Mouse (Mus musculus): Measurements from ENCODE around the gene Sufu. TPM values are rescaled to one million over a fixed set of nuclear protein-coding genes. Genes with fewer than 3 reads are reported as not detected.

The Sufu gene
- polyA plus RNA-seq (2012; rRNA removed), result 15.0 and 16.2 TPM in 2 replicates

DNA sequence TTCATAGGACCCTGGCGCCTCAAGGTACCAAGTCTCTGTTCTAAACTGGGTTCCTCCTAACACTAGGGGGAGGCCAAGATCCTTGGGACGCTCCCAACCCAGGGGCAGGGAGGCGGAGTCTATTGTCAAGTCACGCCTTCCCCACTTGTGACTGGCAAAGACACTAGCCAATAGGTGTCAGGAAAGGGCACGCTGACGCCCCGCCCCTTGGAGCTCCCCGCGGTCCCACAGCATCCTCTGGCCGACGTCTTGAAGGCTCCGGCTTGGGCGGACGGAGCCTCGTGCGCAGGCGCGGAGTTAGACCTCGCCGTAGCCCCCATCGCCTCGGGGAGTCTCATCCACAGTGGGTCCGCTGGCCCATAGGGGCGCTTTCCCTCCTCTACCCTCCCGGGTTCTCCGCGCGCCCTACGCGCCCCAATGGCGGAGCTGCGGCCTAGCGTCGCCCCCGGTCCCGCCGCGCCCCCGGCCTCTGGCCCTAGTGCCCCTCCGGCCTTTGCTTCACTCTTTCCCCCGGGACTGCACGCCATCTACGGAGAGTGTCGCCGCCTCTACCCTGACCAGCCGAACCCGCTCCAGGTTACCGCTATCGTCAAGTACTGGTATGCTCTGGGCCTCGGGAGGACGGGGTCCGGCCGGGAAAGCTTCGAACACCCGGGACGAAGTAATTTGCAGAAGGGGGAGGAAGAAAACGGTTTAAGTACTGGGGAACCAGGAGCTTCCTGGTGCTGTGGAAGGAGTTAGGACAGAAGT is at the start of gene Sufu:
Gene Sufu (plus strand): TSS at position 211 of the 750 bp plus-strand sequence.
- Histone ChIP-seq H3K4me1 (ENCODE audit: control insufficient read depth, insufficient read depth, low read length) (peaks cover 5% of the 10 kb centered on the region; the same call in 1 of the 2 replicates), H3K27ac (ENCODE audit: insufficient read depth, low read length) (peak within 1 kb of the TSS; percentile 6; the same call in 1 of the 2 replicates), H3K27me3 (ENCODE audit: control insufficient read depth, insufficient read depth, low read length) (no peaks in the 10 kb centered on the region), H3K4me3 (replicated peaks; ENCODE audit: insufficient read depth, low read depth, low read length) (peak within 1 kb of the TSS; percentile 92)
- DNase-seq, result peak; percentile 98 to 99
- WGBS, result under 1% methylated on average over 57 of the region's 57 CpGs
- peak; percentile 80; the same call in 1 of the 2 replicates for TF ChIP-seq POLR2A (IDR thresholded peaks at IDR 0.05; ENCODE audit: borderline replicate concordance, insufficient read depth, low read length)
- peak; percentile 92 for TF ChIP-seq CTCF (IDR thresholded peaks at IDR 0.05; ENCODE audit: borderline replicate concordance, insufficient read depth, low read depth, low read length)

DNA sequence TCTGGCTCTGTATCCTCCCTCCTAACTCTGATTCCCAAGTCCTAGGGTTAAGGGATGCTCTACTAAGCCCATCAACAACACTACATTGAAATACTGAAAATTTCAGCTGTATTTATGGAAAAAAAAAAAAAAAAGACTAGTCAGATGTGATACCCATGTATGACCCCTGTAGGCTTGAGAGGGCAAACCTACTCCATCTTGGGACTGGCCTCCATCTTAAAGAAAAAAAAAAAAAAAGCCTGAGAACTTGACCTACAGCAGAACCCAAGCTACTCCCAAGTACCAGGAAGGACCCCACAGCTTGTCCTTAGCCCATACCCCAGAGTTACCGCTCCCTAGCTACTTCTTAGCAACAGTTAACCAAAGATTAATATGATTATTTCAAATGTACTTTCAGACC is 49.5 kb upstream of the Sufu start:
- Histone ChIP-seq H3K27me3 (ENCODE audit: control insufficient read depth, insufficient read depth, low read length) (no peaks in the 10 kb centered on the region), H3K4me1 (ENCODE audit: control insufficient read depth, insufficient read depth, low read length) (peaks cover 5% of the 10 kb centered on the region), H3K27ac (ENCODE audit: insufficient read depth, low read length) (no peak overlapping the region), H3K4me3 (replicated peaks; ENCODE audit: insufficient read depth, low read depth, low read length) (no peak overlapping the region)
- no peak for DNase-seq
- TF ChIP-seq CTCF (IDR thresholded peaks at IDR 0.05; ENCODE audit: borderline replicate concordance, insufficient read depth, low read depth, low read length) (no peak), POLR2A (IDR thresholded peaks at IDR 0.05; ENCODE audit: borderline replicate concordance, insufficient read depth, low read length) (no peak)
- WGBS, result 96% methylated on average over 1 of the region's 1 CpGs

- H3K27me3 ChIP-seq (ENCODE audit: control insufficient read depth, insufficient read depth, low read length), result no peaks in the 10 kb centered on the region
- WGBS, result 19% methylated on average over 14 of the region's 14 CpGs
- H3K27ac ChIP-seq (ENCODE audit: insufficient read depth, low read length), result peak overlapping the region; percentile 97
- no peak for DNase-seq
- peaks cover 5% of the 10 kb centered on the region for H3K4me1 ChIP-seq (ENCODE audit: control insufficient read depth, insufficient read depth, low read length)
- peak overlapping the region; percentile 74 for H3K4me3 ChIP-seq (replicated peaks; ENCODE audit: insufficient read depth, low read depth, low read length)
- TF ChIP-seq CTCF (IDR thresholded peaks at IDR 0.05; ENCODE audit: borderline replicate concordance, insufficient read depth, low read depth, low read length) (no peak), POLR2A (IDR thresholded peaks at IDR 0.05; ENCODE audit: borderline replicate concordance, insufficient read depth, low read length) (no peak)
These were observed 48.6 kb upstream of the Sufu start for GRCm38 (mm10) chr19:46347936-46348668.

DNA sequence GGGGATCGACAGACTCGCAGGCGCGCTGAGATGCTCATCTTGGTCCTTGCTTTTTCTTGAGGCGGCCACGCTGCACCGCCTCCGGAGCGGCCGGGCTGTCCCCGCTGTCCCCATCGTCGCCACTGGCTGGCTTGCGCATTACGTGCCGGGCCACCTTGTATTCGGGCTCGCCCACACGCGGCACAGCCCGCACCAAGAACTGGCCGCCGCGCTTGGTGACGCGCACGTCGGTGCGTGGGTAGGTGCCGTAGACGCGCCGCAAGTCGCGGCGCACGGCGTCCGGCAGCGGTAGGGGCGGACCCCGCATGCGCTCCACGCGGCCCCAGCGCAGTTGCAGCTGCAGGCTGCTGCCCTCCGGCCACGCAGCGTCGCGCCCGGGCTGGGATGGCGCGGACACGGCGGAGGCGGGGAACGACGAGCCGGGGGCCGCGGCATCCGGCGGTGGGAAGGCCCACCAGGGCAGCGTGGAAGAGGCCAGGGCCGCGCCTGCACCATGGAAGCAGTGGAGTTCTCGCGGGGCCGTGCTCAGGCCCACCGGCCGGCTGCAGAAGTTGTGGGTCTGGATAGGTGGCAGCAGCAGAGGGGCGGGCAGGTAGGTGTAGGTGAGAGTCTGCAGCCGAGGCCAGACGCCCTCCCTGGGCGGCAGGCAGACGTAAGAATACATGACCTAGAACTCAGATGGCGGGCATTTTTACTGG is 47.8 kb upstream of the Sufu start:
- TF ChIP-seq CTCF (IDR thresholded peaks at IDR 0.05; ENCODE audit: borderline replicate concordance, insufficient read depth, low read depth, low read length) (no peak), POLR2A (IDR thresholded peaks at IDR 0.05; ENCODE audit: borderline replicate concordance, insufficient read depth, low read length) (peak; percentile 89)
- WGBS, result under 1% methylated on average over 77 of the region's 78 CpGs
- peaks cover 5% of the 10 kb centered on the region for H3K4me1 ChIP-seq (ENCODE audit: control insufficient read depth, insufficient read depth, low read length)
- peak; percentile 92 to 94 for DNase-seq
- peak overlapping the region; percentile 97 for H3K27ac ChIP-seq (ENCODE audit: insufficient read depth, low read length)
- H3K4me3 ChIP-seq (replicated peaks; ENCODE audit: insufficient read depth, low read depth, low read length), result peak overlapping the region; percentile 74
- no peaks in the 10 kb centered on the region for H3K27me3 ChIP-seq (ENCODE audit: control insufficient read depth, insufficient read depth, low read length)

- TF ChIP-seq CTCF (IDR thresholded peaks at IDR 0.05; ENCODE audit: borderline replicate concordance, insufficient read depth, low read depth, low read length) (no peak), POLR2A (IDR thresholded peaks at IDR 0.05; ENCODE audit: borderline replicate concordance, insufficient read depth, low read length) (no peak)
- Histone ChIP-seq H3K27ac (ENCODE audit: insufficient read depth, low read length) (peak overlapping the region; percentile 61; the same call in 1 of the 2 replicates), H3K4me1 (ENCODE audit: control insufficient read depth, insufficient read depth, low read length) (peaks cover 5% of the 10 kb centered on the region), H3K4me3 (replicated peaks; ENCODE audit: insufficient read depth, low read depth, low read length) (peak overlapping the region; percentile 74), H3K27me3 (ENCODE audit: control insufficient read depth, insufficient read depth, low read length) (no peaks in the 10 kb centered on the region)
- DNase-seq, result no peak
- 28% methylated on average over 6 of the region's 6 CpGs for WGBS
These were observed 47.1 kb upstream of the Sufu start for GRCm38 (mm10) chr19:46349550-46349949.

DNA sequence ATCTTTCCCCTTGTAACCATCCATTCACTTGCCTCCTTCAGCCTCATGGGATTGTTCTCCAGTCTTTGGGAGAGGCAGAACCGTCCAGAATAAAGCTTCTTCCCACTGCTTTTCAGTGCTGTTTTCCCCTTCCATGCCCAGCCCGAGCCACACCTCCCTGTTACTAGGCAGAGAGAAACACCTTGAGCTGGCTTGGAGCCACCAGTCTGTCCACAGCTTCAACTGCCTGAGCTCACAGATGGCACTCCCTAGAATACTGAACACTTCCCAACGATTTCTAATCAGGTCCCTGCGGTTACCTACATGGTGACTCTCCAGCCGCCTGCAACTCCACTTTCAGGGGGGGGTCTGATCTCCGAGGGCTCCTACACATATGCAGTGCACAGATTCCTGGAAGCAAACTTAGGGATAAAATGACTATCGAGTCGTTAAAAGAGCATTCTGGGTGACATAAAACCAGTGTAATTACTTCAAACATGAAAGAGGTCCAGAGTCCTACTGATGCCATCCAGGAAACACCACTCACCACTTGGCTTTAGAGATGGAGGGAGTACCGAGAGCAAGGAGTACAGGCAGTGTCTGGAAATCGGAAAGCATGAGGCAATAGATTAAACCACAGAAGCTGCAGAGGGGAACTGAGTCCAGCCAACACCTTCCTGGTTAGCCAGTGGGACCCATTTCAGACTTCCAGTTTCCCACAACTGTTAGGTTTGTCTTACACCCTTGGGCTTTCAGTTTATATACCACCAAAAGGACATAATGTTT is 46.3 kb upstream of the Sufu start, which contains the start of gene 2310034G01Rik:
Gene 2310034G01Rik (minus strand): TSS at position 135 of the 765 bp plus-strand sequence.
- no peaks in the 10 kb centered on the region for H3K27me3 ChIP-seq (ENCODE audit: control insufficient read depth, insufficient read depth, low read length)
- H3K4me1 ChIP-seq (ENCODE audit: control insufficient read depth, insufficient read depth, low read length), result peaks cover 5% of the 10 kb centered on the region
- peak within 1 kb of the TSS; percentile 61 for H3K27ac ChIP-seq (ENCODE audit: insufficient read depth, low read length)
- DNase-seq, result peak in 1 of 2 experiments; percentile 65
- H3K4me3 ChIP-seq (replicated peaks; ENCODE audit: insufficient read depth, low read depth, low read length), result peak within 1 kb of the TSS; percentile 74
- no peak for TF ChIP-seq CTCF (IDR thresholded peaks at IDR 0.05; ENCODE audit: borderline replicate concordance, insufficient read depth, low read depth, low read length)
- no peak for TF ChIP-seq POLR2A (IDR thresholded peaks at IDR 0.05; ENCODE audit: borderline replicate concordance, insufficient read depth, low read length)
- 23% methylated on average over 10 of the region's 10 CpGs for WGBS

Data from cerebellum, adult 2 months (tissue).